Mouse (Mus musculus): ENCODE results near the gene Gm45062. TPM values are rescaled to one million over a fixed set of nuclear protein-coding genes. Genes with fewer than 3 reads are reported as not detected.
"Not testable (repeated sequence)": the region's sequence is repeated elsewhere in the genome, so short reads cannot be mapped to it uniquely, and the experiment has no call there.

Gene Gm45062
- polyA plus RNA-seq, 1 experiment from 2014 or later = 11.4 TPM

DNA sequence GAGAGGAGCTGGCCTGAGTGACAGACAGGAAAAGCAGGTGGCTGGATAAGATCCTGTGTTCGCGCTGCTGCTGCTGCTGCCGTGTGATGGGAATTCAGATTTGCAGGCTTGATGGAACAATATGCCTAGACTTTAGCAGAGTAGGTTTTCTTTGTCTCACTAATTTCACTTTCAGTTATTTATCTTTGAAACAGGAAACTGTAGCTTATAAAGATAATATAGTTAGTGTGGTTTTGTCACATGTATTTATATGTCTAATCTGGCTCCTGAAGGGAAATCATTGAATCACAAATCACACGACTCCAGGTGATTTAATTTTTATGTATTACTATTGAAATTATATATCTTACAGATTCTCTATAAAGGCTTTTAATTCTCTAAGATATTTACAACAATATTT is 24.0 kb downstream of the Gm45062 start:
- no peak for ATAC-seq (replicated peaks; ENCODE audit: low FRiP score)
- Histone ChIP-seq H3K36me3 (0 out of 2 replicates have a peak, but pooled peaks cover 2% of the 10 kb centered on the region), H3K4me2 (no peak overlapping the region), H3K27me3 (no peaks in the 10 kb centered on the region), H3K9me3 (replicated peaks) (no peaks in the 10 kb centered on the region), H3K4me1 (no peaks in the 10 kb centered on the region), H3K27ac (no peak overlapping the region), H3K4me3 (replicated peaks) (no peak overlapping the region), H3K9ac (no peak overlapping the region)
- 86% methylated on average over 4 of the region's 4 CpGs for WGBS

- H3K9ac ChIP-seq = no peak overlapping the region
- 56% methylated on average over 3 of the region's 3 CpGs for WGBS
- H3K27ac ChIP-seq = no peak overlapping the region
- H3K4me3 ChIP-seq (replicated peaks) = no peak overlapping the region
- H3K4me1 ChIP-seq = no peaks in the 10 kb centered on the region
- H3K27me3 ChIP-seq = no peaks in the 10 kb centered on the region
- no peak for ATAC-seq (replicated peaks; ENCODE audit: low FRiP score)
- H3K9me3 ChIP-seq (replicated peaks) = no peaks in the 10 kb centered on the region
- H3K36me3 ChIP-seq = no peaks in the 10 kb centered on the region
- H3K4me2 ChIP-seq = no peak overlapping the region
These were observed 26.2 kb downstream of the Gm45062 start for GRCm38 (mm10) chr6:8285401-8285960.

DNA sequence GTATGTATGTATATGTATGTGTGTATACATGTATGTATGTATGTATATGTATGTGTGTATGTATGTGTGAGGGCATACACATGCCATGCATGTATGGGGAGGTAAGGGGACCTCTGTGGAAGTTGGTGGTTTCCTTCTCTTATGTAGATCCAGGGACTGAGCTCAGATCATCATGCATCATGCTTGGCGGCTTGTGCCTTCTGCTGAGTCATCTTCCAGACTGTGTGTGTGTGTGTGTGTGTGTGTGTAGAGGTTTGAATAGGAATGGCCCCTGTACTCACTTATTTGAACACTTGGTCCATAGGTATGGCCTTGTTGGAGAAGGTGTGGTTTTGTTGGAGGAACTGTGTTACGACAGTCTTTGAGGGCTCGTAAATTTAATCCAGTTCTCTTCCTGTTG is 26.9 kb downstream of the Gm45062 start:
- Histone ChIP-seq H3K27me3 (no peaks in the 10 kb centered on the region), H3K4me2 (no peak overlapping the region), H3K4me3 (replicated peaks) (no peak overlapping the region), H3K36me3 (no peaks in the 10 kb centered on the region), H3K9ac (no peak overlapping the region), H3K9me3 (replicated peaks) (no peaks in the 10 kb centered on the region), H3K4me1 (no peaks in the 10 kb centered on the region), H3K27ac (no peak overlapping the region)
- 88% methylated on average over 3 of the region's 3 CpGs for WGBS
- no peak for ATAC-seq (replicated peaks; ENCODE audit: low FRiP score)

- WGBS = 83% methylated on average over 4 of the region's 4 CpGs
- no peaks in the 10 kb centered on the region for H3K27me3 ChIP-seq
- no peak overlapping the region for H3K4me3 ChIP-seq (replicated peaks)
These were observed 29.7 kb downstream of the Gm45062 start for GRCm38 (mm10) chr6:8288755-8289580.

DNA sequence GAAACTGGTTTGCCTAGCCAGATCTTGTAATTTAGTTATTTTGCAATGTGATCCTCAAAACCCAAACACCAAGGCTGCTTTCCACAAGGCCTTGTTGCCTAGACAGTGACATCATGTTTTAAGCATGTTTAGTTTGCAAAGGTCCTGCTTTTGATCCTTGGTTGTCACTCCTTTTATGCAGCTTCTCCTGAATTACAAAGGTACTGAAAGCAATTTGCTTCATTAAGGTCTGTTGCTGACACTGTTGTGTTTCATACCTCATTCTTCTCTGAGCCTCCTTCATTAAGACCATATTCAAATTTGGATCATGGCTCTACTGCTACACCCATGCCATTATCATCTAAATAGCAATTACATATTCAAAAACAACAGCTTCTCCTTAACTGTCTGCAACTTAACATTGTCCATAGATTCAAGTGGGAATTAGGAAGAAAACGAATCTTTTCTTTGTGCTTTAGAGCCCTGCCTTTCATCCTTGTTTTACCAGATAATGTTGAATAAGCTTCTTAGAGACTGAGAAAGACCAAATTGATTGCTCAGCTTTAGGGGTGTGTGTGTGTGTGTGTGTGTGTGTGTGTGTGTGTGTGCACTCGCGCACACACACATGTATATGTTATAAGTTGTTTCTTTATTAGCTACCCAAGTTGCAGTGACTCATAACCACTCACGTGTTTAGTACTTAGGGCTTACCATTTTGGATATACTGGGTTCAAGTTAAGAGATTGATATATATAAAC is 35.0 kb downstream of the Gm45062 start:
- Histone ChIP-seq H3K9ac (no peak overlapping the region), H3K4me2 (no peak overlapping the region), H3K36me3 (no peaks in the 10 kb centered on the region), H3K27ac (no peak overlapping the region), H3K4me1 (no peaks in the 10 kb centered on the region), H3K4me3 (replicated peaks) (no peak overlapping the region), H3K27me3 (no peaks in the 10 kb centered on the region), H3K9me3 (replicated peaks) (no peaks in the 10 kb centered on the region)
- WGBS = 84% methylated on average over 4 of the region's 4 CpGs
- ATAC-seq (replicated peaks; ENCODE audit: low FRiP score) = no peak

More at GRCm38 (mm10) chr6:8288755-8289580, 29.7 kb downstream of the Gm45062 start:
- ATAC-seq (replicated peaks; ENCODE audit: low FRiP score) = no peak
- no peak overlapping the region for H3K27ac ChIP-seq
- no peaks in the 10 kb centered on the region for H3K9me3 ChIP-seq (replicated peaks)
- no peak overlapping the region for H3K4me2 ChIP-seq
- H3K9ac ChIP-seq = no peak overlapping the region
- no peaks in the 10 kb centered on the region for H3K4me1 ChIP-seq
- H3K36me3 ChIP-seq = no peaks in the 10 kb centered on the region

DNA sequence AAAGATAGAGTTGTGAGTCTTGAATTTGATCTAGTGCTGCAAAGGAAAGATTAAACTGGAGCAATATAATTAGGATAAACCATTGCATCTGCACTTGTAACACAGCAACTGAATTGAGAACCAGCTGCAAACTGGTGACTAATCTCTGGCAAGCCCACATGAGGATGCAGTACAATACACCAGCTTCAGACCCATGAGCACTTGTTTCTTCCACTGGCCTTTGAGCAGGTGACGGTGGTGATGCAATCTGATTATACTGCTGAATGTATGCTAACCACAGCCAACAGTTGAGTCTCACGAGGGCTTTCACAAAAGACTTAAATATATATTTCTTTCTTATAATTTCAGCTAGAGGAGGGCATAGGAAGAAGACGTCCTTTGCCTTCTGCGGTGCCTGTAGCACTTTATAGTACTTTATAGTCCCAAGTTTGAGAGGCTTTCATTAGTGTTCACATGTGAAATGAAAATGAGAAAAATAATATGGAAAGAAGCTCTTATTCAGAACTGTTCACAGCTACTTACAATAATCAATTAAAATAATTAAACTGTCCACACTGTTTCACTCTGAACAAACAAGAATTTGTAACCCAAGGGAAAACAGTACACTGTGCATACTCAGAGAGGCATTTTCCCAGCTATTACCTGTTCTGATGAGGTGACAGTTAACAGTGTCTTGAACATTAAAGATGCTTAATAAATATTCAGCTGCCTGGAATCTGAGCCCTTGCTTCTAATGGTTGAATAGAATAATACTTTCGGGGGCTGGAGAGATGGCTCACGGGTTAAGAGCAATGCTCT is 40.0 kb downstream of the Gm45062 start:
- H3K27me3 ChIP-seq = no peaks in the 10 kb centered on the region
- no peaks in the 10 kb centered on the region for H3K9me3 ChIP-seq (replicated peaks)
- WGBS = 91% methylated on average over 6 of the region's 6 CpGs
- no peak overlapping the region for H3K9ac ChIP-seq
- no peaks in the 10 kb centered on the region for H3K4me1 ChIP-seq
- no peak overlapping the region for H3K27ac ChIP-seq
- no peak overlapping the region for H3K4me3 ChIP-seq (replicated peaks)
- H3K36me3 ChIP-seq = no peaks in the 10 kb centered on the region
- no peak for ATAC-seq (replicated peaks; ENCODE audit: low FRiP score)
- no peak overlapping the region for H3K4me2 ChIP-seq

- H3K4me3 ChIP-seq (replicated peaks) = no peak overlapping the region
- no peaks in the 10 kb centered on the region for H3K9me3 ChIP-seq (replicated peaks)
- H3K4me1 ChIP-seq = no peaks in the 10 kb centered on the region
- no peaks in the 10 kb centered on the region for H3K27me3 ChIP-seq
- 69% methylated on average over 6 of the region's 6 CpGs for WGBS
- no peak for ATAC-seq (replicated peaks; ENCODE audit: low FRiP score)
- no peak overlapping the region for H3K9ac ChIP-seq
- H3K36me3 ChIP-seq = no peaks in the 10 kb centered on the region
- H3K27ac ChIP-seq = no peak overlapping the region
- no peak overlapping the region for H3K4me2 ChIP-seq
These were observed 48.9 kb downstream of the Gm45062 start for GRCm38 (mm10) chr6:8307878-8308775.

- ATAC-seq (replicated peaks; ENCODE audit: low FRiP score) = no peak
- 86% methylated on average over 2 of the region's 2 CpGs for WGBS
- H3K27ac ChIP-seq = no peak overlapping the region
- H3K9me3 ChIP-seq (replicated peaks) = no peaks in the 10 kb centered on the region
- H3K4me2 ChIP-seq = no peak overlapping the region
- no peak overlapping the region for H3K4me3 ChIP-seq (replicated peaks)
- H3K9ac ChIP-seq = no peak overlapping the region
- H3K27me3 ChIP-seq = no peaks in the 10 kb centered on the region
- no peaks in the 10 kb centered on the region for H3K36me3 ChIP-seq
- H3K4me1 ChIP-seq = no peaks in the 10 kb centered on the region
These were observed 53.3 kb downstream of the Gm45062 start for GRCm38 (mm10) chr6:8312554-8312953.

DNA sequence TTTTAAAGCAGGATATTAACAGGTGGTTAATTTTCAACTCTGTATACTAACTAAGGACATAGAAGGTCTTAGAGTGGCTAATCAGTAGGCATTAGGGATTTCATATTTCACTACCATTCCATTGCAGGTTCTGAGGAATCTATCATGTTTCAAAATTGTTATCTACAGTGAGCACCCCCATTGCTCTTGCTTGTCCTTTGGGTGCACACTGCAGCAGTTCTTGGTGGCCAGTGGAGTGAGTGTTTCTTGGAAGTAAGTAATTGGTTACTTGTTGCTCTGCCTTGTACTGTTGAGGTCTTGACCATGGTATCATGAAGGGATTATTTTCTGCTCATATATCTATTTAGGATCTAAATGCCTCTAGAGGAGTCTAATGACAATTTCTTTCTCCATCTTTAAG is 57.0 kb downstream of the Gm45062 start:
- no peak for ATAC-seq (replicated peaks; ENCODE audit: low FRiP score)
- Histone ChIP-seq H3K4me2 (no peak overlapping the region), H3K27ac (no peak overlapping the region), H3K9me3 (replicated peaks) (no peaks in the 10 kb centered on the region), H3K27me3 (no peaks in the 10 kb centered on the region), H3K36me3 (no peaks in the 10 kb centered on the region), H3K4me1 (no peaks in the 10 kb centered on the region), H3K4me3 (replicated peaks) (no peak overlapping the region), H3K9ac (no peak overlapping the region)

GRCm38 (mm10) chr6:8319591-8319990 is 60.3 kb downstream of the Gm45062 start:
- no peak overlapping the region for H3K27ac ChIP-seq
- 81% methylated on average over 2 of the region's 2 CpGs for WGBS

DNA sequence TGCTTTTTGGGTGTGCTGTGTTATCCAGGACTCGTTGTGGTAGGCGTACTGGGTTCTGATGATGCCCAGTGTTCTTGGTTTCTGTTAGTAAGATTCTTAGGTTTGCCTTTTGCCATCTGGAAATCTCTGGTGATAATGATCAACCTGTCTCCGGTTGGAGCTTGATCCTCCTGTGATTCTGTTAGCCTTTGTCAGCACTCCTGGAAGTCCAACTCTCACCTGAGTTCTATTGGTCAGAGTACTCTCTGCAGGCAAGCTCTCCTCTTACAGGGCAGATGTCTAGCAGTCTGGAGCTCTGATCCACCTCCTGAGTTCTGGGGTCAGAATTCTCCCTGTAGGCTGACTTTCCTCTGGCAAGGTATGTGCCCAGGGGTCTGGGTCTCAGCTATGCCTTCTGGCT is 72.2 kb downstream of the Gm45062 start:
- not testable (repeated sequence) for H3K36me3 ChIP-seq; ATAC-seq (replicated peaks; ENCODE audit: low FRiP score); H3K4me3 ChIP-seq (replicated peaks); H3K9ac ChIP-seq; H3K9me3 ChIP-seq (replicated peaks); H3K4me2 ChIP-seq; H3K27ac ChIP-seq; H3K4me1 ChIP-seq; H3K27me3 ChIP-seq
- WGBS = 95% methylated on average over 3 of the region's 3 CpGs

More at GRCm38 (mm10) chr6:8319591-8319990, 60.3 kb downstream of the Gm45062 start:
- Histone ChIP-seq H3K4me1 (no peaks in the 10 kb centered on the region), H3K27me3 (no peaks in the 10 kb centered on the region), H3K9me3 (replicated peaks) (no peaks in the 10 kb centered on the region), H3K36me3 (no peaks in the 10 kb centered on the region), H3K4me2 (no peak overlapping the region), H3K4me3 (replicated peaks) (no peak overlapping the region), H3K9ac (no peak overlapping the region)
- ATAC-seq (replicated peaks; ENCODE audit: low FRiP score) = no peak

All from kidney, embryonic 15.5 days (tissue).